Mouse (Mus musculus): ENCODE results near the gene Cox17.

DNA sequence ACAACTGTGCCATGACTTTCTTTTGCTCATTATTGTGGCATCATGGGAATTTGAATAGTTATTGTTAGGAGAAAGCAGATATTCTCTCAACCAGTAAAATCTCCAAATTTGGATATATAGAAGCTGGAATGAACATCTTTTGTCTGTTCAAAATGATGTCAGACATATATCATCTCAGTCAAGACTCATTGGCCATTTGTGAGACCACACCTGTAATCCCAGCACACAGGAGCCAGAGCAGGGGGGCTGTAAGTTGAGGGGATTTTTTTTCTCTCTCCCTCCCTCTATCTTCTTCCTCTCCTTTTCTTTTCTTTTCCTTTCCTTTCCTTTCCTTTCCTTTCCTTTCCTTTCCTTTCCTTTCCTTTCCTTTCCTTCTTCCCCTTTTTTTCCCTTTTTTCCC lies 6.1 kb downstream of the Cox17 start:
- TF ChIP-seq EP300 (IDR thresholded peaks at IDR 0.05; ENCODE audit: low read depth) (no peak), CTCF (IDR thresholded peaks at IDR 0.05; ENCODE audit: low read depth) (no peak)

Data from liver, postnatal 0 days (tissue).